ENCODE assay signal across 12 mouse cellular contexts in the genomic region with DNA sequence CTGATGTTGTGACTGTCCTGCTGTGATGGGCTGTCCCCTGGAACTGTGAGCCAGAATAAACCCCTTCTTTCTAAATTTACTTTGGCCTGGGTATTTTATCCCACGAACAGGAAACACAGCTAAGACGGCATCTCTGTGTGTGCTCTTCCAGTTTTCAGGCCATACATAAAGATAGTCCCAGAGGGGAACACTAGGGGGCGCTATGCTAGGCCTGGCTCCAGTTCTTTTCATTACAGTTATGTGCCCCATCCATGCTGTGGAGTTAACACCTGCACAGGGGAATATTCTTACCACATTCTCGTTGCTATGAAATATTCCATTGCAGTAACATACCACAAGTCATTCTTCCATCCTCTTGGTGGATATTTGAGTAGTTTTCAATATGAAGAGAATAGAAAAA.
A peak's percentile ranks its signal among the peaks of the same experiment; 100 is the strongest.
DNase-seq lines count a peak whose midpoint lies in the region; ATAC-seq and TF ChIP-seq lines count a peak whose summit lies in the region.
"Had no signal": no experiment of that assay in that cellular context is flagged by ENCODE, and none has a peak within 500 bp of the region (broad histone marks: within the 10 kb centered on the region; RNA-seq: fewer than 3 reads in every experiment).

No protein-coding gene starts in this region.

- no peak overlapping the region for H3K4me3 ChIP-seq in heart, postnatal 0 days (ENCODE audit: low read depth, low read length)
- H3K4me3 ChIP-seq in heart, embryonic 11.5 days (ENCODE audit: low read depth, low read length) = no peak overlapping the region
- H3K4me3 ChIP-seq in midbrain, postnatal 0 days (ENCODE audit: low read depth, low read length) = no peak overlapping the region
- H3K4me3 ChIP-seq in midbrain, embryonic 14.5 days (replicated peaks; ENCODE audit: low read depth, low read length) = no peak overlapping the region
- H3K4me3 ChIP-seq: heart, embryonic 15.5 days had no signal

- H3K36me3 ChIP-seq in heart, postnatal 0 days (replicated peaks; ENCODE audit: control insufficient read depth, insufficient read depth, low read length) = no peaks in the 10 kb centered on the region
- no peaks in the 10 kb centered on the region for H3K36me3 ChIP-seq in heart, embryonic 11.5 days (ENCODE audit: control insufficient read depth, insufficient read depth, low read length)
- no peaks in the 10 kb centered on the region for H3K36me3 ChIP-seq in midbrain, postnatal 0 days (ENCODE audit: insufficient read depth, low read length)
- H3K36me3 ChIP-seq in midbrain, embryonic 14.5 days (ENCODE audit: control insufficient read depth, insufficient read depth, low read length) = no peaks in the 10 kb centered on the region
- H3K36me3 ChIP-seq: heart, embryonic 15.5 days had no signal

- H3K9me3 ChIP-seq in heart, postnatal 0 days (replicated peaks; ENCODE audit: control insufficient read depth, low read length) = no peaks in the 10 kb centered on the region
- H3K9me3 ChIP-seq in heart, embryonic 11.5 days (replicated peaks; ENCODE audit: control insufficient read depth, low read length) = no peaks in the 10 kb centered on the region
- no peaks in the 10 kb centered on the region for H3K9me3 ChIP-seq in midbrain, postnatal 0 days (ENCODE audit: low read length)
- H3K9me3 ChIP-seq in midbrain, embryonic 14.5 days (ENCODE audit: control insufficient read depth, low read length) = no peaks in the 10 kb centered on the region
- H3K9me3 ChIP-seq: heart, embryonic 15.5 days had no signal

- no peak for ATAC-seq in heart, postnatal 0 days (ENCODE audit: insufficient read depth, low read depth)
- no peak for ATAC-seq in heart, embryonic 11.5 days (replicated peaks; ENCODE audit: insufficient number of reproducible peaks, low FRiP score, low TSS enrichment)
- no peak for ATAC-seq in midbrain, postnatal 0 days (ENCODE audit: low FRiP score)
- ATAC-seq in midbrain, embryonic 14.5 days (ENCODE audit: low FRiP score, low TSS enrichment) = no peak
- no peak for ATAC-seq in Patski
- ATAC-seq in frontal cortex, adult (ENCODE audit: low TSS enrichment) = no peak

- in situ Hi-C loops in Patski (cut with MboI; ENCODE audit: low pct_unique_long_range_greater_than_20kb) = no loop called here

- no peak for DNase-seq in heart, postnatal 0 days (ENCODE audit: low spot score)
- DNase-seq in midbrain, postnatal 0 days (ENCODE audit: low spot score) = no peak
- DNase-seq in midbrain, embryonic 14.5 days = no peak
- DNase-seq in Patski (ENCODE audit: low read depth, low spot score) = no peak
- DNase-seq in naive thymus-derived CD4-positive, alpha-beta T cell, adult 2 months (ENCODE audit: low read depth) = peak; percentile 38
- DNase-seq in urinary bladder, adult 2 months (ENCODE audit: low spot score) = no peak
- DNase-seq: adrenal gland, adult 8-10 months; cerebellum, postnatal 14 days had no signal

- no peak overlapping the region for H3K9ac ChIP-seq in heart, postnatal 0 days (replicated peaks; ENCODE audit: low read depth, low read length)
- no peak overlapping the region for H3K9ac ChIP-seq in heart, embryonic 11.5 days (ENCODE audit: low read depth, low read length)
- no peak overlapping the region for H3K9ac ChIP-seq in midbrain, postnatal 0 days (replicated peaks; ENCODE audit: low read length, poor library complexity, severe bottlenecking)
- H3K9ac ChIP-seq in midbrain, embryonic 14.5 days (replicated peaks; ENCODE audit: low read length) = no peak overlapping the region
- H3K9ac ChIP-seq: heart, embryonic 15.5 days had no signal

- CTCF ChIA-PET in Patski (lab: Charles Lee) = no interaction called here

- POLR2A ChIA-PET in Patski (lab: Charles Lee) = interaction anchor here (0.7 kb wide), 1 partner anchor 499 kb away, joined by 3 read pairs; no protein-coding TSS in a partner anchor

- TF ChIP-seq CTCF in heart, postnatal 0 days (IDR thresholded peaks at IDR 0.05; ENCODE audit: low read depth) = peak; percentile 9; the same call in 1 of the 2 replicates
- TF ChIP-seq CTCF in midbrain, postnatal 0 days (IDR thresholded peaks at IDR 0.05) = peak; percentile 27; the same call in 1 of the 2 replicates
- peak; percentile 59 for TF ChIP-seq CTCF in Patski (IDR thresholded peaks at IDR 0.05)

- no peak overlapping the region for H3K27ac ChIP-seq in heart, postnatal 0 days (ENCODE audit: low read depth)
- no peak overlapping the region for H3K27ac ChIP-seq in heart, embryonic 11.5 days (ENCODE audit: low read depth, low read length)
- no peak overlapping the region for H3K27ac ChIP-seq in midbrain, postnatal 0 days (ENCODE audit: low read depth, low read length)
- no peak overlapping the region for H3K27ac ChIP-seq in midbrain, embryonic 14.5 days (replicated peaks; ENCODE audit: low read depth, low read length)
- H3K27ac ChIP-seq: heart, embryonic 15.5 days had no signal

- WGBS in heart, postnatal 0 days = 49% methylated on average over 4 of the region's 4 CpGs
- 52% methylated on average over 4 of the region's 4 CpGs for WGBS in heart, embryonic 11.5 days (ENCODE audit: insufficient replicate concordance)
- WGBS in midbrain, postnatal 0 days = 62% methylated on average over 4 of the region's 4 CpGs
- WGBS in midbrain, embryonic 14.5 days = 60% methylated on average over 4 of the region's 4 CpGs

- TF ChIP-seq EP300 in heart, postnatal 0 days (IDR thresholded peaks at IDR 0.05; ENCODE audit: low read depth) = no peak

- no peak overlapping the region for H3K4me2 ChIP-seq in heart, postnatal 0 days (ENCODE audit: low read depth, low read length)
- no peak overlapping the region for H3K4me2 ChIP-seq in heart, embryonic 11.5 days
- H3K4me2 ChIP-seq in midbrain, postnatal 0 days (ENCODE audit: low read depth, low read length, poor library complexity, severe bottlenecking) = no peak overlapping the region
- no peak overlapping the region for H3K4me2 ChIP-seq in midbrain, embryonic 14.5 days (ENCODE audit: low read length)
- H3K4me2 ChIP-seq: heart, embryonic 15.5 days; midbrain, embryonic 11.5 days had no signal

- H3K27me3 ChIP-seq in heart, postnatal 0 days (ENCODE audit: control insufficient read depth, insufficient read depth, low read length) = no peaks in the 10 kb centered on the region
- no peaks in the 10 kb centered on the region for H3K27me3 ChIP-seq in heart, embryonic 11.5 days (ENCODE audit: control insufficient read depth, insufficient read depth, low read length)
- H3K27me3 ChIP-seq in midbrain, postnatal 0 days (ENCODE audit: insufficient read depth, low read length) = no peaks in the 10 kb centered on the region
- H3K27me3 ChIP-seq in midbrain, embryonic 14.5 days (ENCODE audit: control insufficient read depth, insufficient read depth, low read length) = no peaks in the 10 kb centered on the region
- H3K27me3 ChIP-seq in Patski = no peaks in the 10 kb centered on the region
- H3K27me3 ChIP-seq: heart, embryonic 15.5 days had no signal

- 0 out of 2 replicates have a peak, but pooled peaks cover 5% of the 10 kb centered on the region for H3K4me1 ChIP-seq in heart, postnatal 0 days (ENCODE audit: control insufficient read depth, insufficient read depth)
- no peaks in the 10 kb centered on the region for H3K4me1 ChIP-seq in heart, embryonic 11.5 days (ENCODE audit: control insufficient read depth, insufficient read depth, low read length)
- H3K4me1 ChIP-seq in midbrain, postnatal 0 days (ENCODE audit: insufficient read depth, low read length) = no peaks in the 10 kb centered on the region
- H3K4me1 ChIP-seq in midbrain, embryonic 14.5 days (ENCODE audit: control insufficient read depth, insufficient read depth, low read length) = no peaks in the 10 kb centered on the region
- H3K4me1 ChIP-seq: heart, embryonic 15.5 days had no signal

Comparison
In these comparisons a context has a peak if more than half of its experiments do, and no peak if none do; other contexts are left out.
1. CTCF ChIP-seq: peak in every context shown above with its lines; median percentile 59 in Patski; 27 in midbrain, postnatal 0 days; 9 in heart, postnatal 0 days.